Mouse (Mus musculus) skeletal muscle tissue, adult 2 months (tissue): ENCODE measurements around the gene Adap1.

Experiments used
- DNase-seq: peaks from one replicate; pipeline ENCODE4 v3.0.0-alpha.2; 2012; ENCODE audit warnings: low read depth, low spot score

Gene Adap1

GRCm38 (mm10) chr5:139323260-139323924 lies 2.0 kb downstream of the Adap1 start:
- DNase-seq, result no peak

GRCm38 (mm10) chr5:139321331-139321730 lies 4.1 kb downstream of the Adap1 start:
- DNase-seq, result no peak

GRCm38 (mm10) chr5:139320424-139320823 lies 5.0 kb downstream of the Adap1 start:
- DNase-seq, result no peak

GRCm38 (mm10) chr5:139317751-139318504 lies 7.5 kb downstream of the Adap1 start:
- DNase-seq, result no peak

- DNase-seq, result no peak
Observed at GRCm38 (mm10) chr5:139316982-139317675, 8.3 kb downstream of the Adap1 start.

- DNase-seq, result no peak
Observed at GRCm38 (mm10) chr5:139314941-139315642, 10.3 kb downstream of the Adap1 start.

GRCm38 (mm10) chr5:139313536-139313935 lies 11.9 kb downstream of the Adap1 start:
- DNase-seq, result no peak

- DNase-seq, result no peak
Observed at GRCm38 (mm10) chr5:139311822-139312221, 13.6 kb downstream of the Adap1 start.

- no peak for DNase-seq
Observed at GRCm38 (mm10) chr5:139310477-139310876, 14.9 kb downstream of the Adap1 start.

GRCm38 (mm10) chr5:139309946-139310345 lies 15.5 kb downstream of the Adap1 start:
- no peak for DNase-seq

- DNase-seq, result no peak
Observed at GRCm38 (mm10) chr5:139303646-139304061, 21.8 kb downstream of the Adap1 start.

- DNase-seq, result no peak
Observed at GRCm38 (mm10) chr5:139302101-139302500, 23.3 kb downstream of the Adap1 start.

GRCm38 (mm10) chr5:139297745-139298144 lies 27.7 kb downstream of the Adap1 start:
- DNase-seq, result no peak

GRCm38 (mm10) chr5:139297092-139297491 lies 28.3 kb downstream of the Adap1 start:
- no peak for DNase-seq

GRCm38 (mm10) chr5:139294089-139294488 lies 31.3 kb downstream of the Adap1 start:
- no peak for DNase-seq

GRCm38 (mm10) chr5:139291811-139292560 lies 33.4 kb downstream of the Adap1 start:
- DNase-seq, result no peak

- no peak for DNase-seq
Observed at GRCm38 (mm10) chr5:139290467-139291259, 34.8 kb downstream of the Adap1 start.

- no peak for DNase-seq
Observed at GRCm38 (mm10) chr5:139288591-139288990, 36.8 kb downstream of the Adap1 start.

GRCm38 (mm10) chr5:139287787-139288186 lies 37.6 kb downstream of the Adap1 start:
- DNase-seq, result no peak

GRCm38 (mm10) chr5:139287099-139287498 lies 38.3 kb downstream of the Adap1 start:
- DNase-seq, result no peak
